Mouse (Mus musculus): ENCODE data around the gene Hhat. TPM values are rescaled to one million over a fixed set of nuclear protein-coding genes. Genes with fewer than 3 reads are reported as not detected.

Hhat gene
- total RNA-seq, 2 experiments from 2014 or later, result 0.62 to 1.3 TPM

DNA sequence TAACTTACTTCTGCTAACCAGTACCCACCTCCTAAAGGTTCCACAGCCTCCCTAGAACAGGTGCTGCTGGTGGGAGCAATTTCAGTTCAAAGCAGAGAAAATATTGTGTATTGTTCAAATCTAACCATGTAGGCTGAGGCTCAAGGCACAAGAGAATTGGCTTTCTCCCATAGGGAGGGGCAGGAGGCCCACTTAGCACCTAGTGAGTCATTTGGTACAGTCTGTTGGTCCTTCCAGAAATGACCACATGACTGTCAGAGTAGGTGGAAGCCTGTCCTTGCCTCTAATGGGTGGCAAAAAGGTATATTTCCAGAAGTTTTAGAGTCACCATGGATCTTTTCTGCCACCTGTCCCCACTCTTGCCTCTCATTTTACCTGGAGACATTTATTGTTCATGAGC, 289.6 kb downstream of the Hhat start:
- DNase-seq, result no peak

GRCm38 (mm10) chr1:192480072-192480784, 290.8 kb downstream of the Hhat start:
- DNase-seq, result no peak

- no peak for DNase-seq
These were observed 292.8 kb downstream of the Hhat start for GRCm38 (mm10) chr1:192478176-192478575.

DNA sequence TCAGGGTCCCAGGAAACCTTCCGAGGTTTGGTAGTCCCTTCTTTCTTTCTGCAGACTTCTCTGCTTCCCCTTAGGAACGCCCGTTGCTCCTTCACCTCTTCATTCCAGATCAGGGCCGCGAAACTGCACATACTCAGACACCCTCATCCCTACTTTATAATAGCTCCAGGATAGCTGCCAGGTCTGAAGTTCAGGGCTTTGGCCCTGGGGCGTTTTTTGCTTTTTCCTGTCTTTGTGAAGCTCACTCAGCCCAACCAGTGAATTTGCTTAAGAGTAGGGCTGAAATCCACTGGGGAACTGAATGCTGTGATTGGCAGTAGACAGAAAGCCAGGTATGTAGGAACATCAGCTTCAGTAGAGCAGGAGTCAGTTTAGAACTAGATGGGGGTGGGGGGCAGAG, 293.5 kb downstream of the Hhat start:
- no peak for DNase-seq

- no peak for DNase-seq
These were observed 294.3 kb downstream of the Hhat start for GRCm38 (mm10) chr1:192476704-192477103.

DNA sequence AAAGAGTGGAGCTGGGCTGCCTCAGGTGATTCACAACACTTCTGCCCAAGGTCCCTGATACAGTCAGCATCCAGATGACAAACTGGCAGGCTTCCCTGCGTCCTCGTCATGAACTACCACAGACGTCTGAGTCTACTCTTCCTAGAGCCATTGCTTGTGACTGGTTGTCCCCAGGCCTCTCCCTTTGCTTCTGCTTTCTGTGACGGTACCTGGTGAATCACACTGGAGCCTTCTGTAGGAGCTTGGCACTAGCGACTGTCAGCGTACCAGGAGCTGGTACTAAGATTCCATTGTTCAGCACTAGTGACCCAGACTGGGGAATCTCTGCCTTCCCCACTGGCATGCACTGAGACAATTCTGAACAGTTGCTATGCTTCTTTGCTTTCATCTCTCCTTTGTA, 297.9 kb downstream of the Hhat start:
- DNase-seq, result no peak

GRCm38 (mm10) chr1:192472366-192472765, 298.7 kb downstream of the Hhat start:
- DNase-seq, result no peak

DNA sequence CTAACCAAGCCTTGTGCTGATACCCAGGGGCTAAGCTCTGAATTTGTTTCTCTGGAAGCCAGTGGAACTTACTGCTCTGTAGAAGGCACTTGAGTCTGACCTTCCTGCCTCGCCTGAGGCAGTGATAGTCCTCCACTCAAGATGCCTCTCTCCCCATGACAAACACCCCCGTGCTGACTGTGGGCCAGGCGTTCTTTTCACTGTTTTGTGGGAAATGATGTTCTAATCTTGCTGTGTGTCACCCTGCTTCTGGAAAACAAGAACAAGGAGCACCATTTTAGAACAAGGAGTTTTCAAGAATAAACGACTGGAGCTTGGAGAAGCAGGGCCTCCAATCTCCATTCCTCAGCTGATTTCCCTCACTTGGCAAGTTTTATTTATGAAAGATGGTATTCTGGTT, 307.3 kb downstream of the Hhat start:
- DNase-seq, result no peak

DNA sequence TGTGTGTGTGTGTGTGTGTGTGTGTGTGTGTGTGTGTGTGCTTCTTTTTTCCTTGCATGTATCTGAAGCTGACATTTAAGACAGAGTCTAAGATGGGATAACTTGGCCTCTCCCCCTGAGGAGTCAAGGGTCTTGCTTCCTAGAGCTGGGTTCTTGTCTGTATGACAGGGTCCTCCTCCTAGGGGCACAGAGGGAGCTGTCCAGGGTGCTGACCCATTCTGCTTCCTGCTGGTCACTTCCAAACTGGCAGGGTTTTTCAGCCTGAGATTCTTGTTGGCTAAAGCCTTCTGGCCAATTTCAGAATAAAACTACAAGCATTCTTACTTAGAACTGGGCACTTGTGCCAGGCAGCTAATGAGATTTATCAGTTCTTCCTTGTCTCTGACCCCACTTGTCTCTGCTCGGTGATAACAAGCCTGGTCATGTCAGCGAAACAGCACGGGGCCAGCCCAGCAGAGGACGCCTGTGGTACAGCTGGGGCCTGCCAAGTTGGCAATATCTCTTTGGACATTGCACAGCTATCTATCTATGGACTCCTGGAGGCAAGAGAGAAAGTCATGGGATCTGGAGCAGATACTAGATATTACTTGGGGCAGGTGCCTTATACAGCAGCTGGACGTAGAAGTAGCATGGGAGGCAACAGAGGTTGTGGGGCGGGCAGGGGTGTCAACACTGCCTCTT, 313.4 kb downstream of the Hhat start:
- no peak for DNase-seq

DNA sequence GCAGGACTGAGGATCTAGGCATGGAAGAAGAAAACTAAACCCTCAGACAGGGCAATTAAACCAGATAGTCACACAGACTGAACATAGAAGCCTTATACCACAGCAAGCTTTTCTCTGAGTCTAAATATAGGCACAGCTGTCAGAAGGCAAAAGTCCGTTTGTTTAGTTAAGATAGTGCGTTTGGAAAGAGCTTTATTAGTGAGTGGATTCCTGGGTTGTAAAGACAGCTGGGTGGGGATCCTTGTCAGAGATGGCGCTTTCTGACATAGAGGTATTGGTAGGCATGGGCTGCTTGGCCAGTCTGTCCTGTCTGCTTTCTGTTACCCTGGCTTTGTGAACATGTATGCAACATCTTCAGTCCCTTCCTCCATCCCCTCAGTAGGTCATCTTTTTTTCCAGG, 314.0 kb downstream of the Hhat start:
- DNase-seq, result no peak

GRCm38 (mm10) chr1:192454981-192455380, 316.0 kb downstream of the Hhat start:
- no peak for DNase-seq

DNA sequence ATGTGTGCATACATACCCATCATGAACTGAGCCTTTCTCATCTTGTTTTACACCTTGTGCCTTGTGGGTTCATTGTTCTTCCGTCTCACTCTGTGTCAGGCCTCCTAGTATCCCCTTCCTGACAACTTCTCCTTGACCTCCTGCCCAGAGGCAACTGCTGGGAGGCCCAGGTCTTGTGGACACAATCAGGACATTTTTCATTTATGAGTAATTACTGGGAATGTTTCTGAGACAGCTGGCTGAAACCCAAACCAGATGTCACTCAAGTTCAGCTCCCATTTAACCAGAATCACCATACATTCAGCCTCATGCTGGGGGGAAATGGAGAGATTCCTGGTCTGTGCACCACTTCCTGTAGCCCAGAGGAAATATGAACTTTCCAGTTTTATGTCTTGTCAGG, 316.5 kb downstream of the Hhat start:
- no peak for DNase-seq

GRCm38 (mm10) chr1:192451722-192452121, 319.3 kb downstream of the Hhat start:
- peak; percentile 22 to 23 for DNase-seq

- DNase-seq, result no peak
These were observed 320.6 kb downstream of the Hhat start for GRCm38 (mm10) chr1:192450425-192450824.

GRCm38 (mm10) chr1:192449572-192450351, 321.3 kb downstream of the Hhat start:
- DNase-seq, result no peak

DNA sequence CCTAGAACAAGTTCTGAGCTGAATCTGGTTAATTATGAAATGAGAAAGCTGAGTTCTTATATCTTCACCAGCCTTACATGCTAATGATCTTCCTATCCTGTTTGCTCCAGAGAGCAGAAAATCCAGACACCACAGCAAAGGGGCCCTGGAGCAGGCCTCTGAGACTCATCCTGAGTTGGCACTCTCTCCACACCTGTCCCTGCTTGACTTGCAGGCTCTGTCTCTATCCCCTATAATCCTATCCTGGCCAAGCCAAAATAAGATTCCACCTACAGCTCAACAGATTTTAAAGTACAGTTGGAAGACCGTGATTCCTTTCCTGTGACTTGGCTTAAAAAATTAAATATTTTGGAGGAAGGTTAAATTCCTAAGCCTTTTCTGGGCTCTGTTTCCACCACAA, 322.5 kb downstream of the Hhat start:
- DNase-seq, result no peak

DNA sequence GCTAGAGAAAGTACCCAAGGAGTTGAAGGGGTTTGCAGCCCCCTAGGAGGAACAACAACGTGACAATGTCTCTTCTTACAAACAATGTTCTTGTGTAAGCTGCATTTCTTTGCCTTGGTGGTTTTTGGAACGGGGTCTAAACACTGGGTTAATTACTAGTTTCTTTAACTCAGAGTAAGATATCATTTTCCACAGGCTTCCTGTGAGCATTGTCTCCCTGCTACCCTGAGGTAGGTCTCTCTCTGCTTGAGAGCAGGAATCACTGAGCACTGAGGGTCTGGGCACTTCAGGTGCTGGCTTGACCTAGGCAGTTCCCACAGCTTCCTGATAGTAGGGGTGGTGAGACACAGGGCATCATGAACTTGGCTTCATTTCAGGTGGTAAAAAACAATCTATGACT, 323.4 kb downstream of the Hhat start:
- no peak for DNase-seq

Other genes with a start within 250 kb of the Hhat start
- gene Sertad4, start 84.5 kb upstream of the Hhat start, total RNA-seq (2021), result 10 to 100 TPM; 12.5 to 14.9 TPM